Mouse (Mus musculus) CH12.LX (cell line): Measurements from ENCODE around the gene Gm11492. TPM values are rescaled to one million over a fixed set of nuclear protein-coding genes. Genes with fewer than 3 reads are reported as not detected.

Experiments
- DNase-seq: peaks from one replicate; pipeline ENCODE4 v3.0.0-alpha.2; 2013; ENCODE audit errors: extremely low read depth
- H3K27ac ChIP-seq: 2 replicates; pipeline ENCODE4 v1.5.1; 2012; ENCODE audit warnings: low read depth, mild to moderate bottlenecking, control low read depth, moderate library complexity; ENCODE audit not compliant: insufficient read depth
- H3K27me3 ChIP-seq: replicated peaks from 2 replicates; pipeline ENCODE3; 2012; ENCODE audit warnings: inconsistent platforms
- H3K36me3 ChIP-seq, 2 experiments: replicated peaks in 1 of 2; 2 replicates each; pipeline versions ENCODE3 to v1.6.1; 2012; ENCODE audit warnings: inconsistent platforms in 1 of 2, low read length in 1 of 2, mild to moderate bottlenecking in 1 of 2, mixed read lengths in 1 of 2, moderate library complexity in 1 of 2; ENCODE audit not compliant: control insufficient read depth in 1 of 2, insufficient read depth in 1 of 2
- H3K4me1 ChIP-seq, 2 experiments: 2 replicates each; pipeline ENCODE4 v1.6.1; 2012; ENCODE audit warnings: inconsistent platforms in 1 of 2, moderate library complexity in 1 of 2; ENCODE audit not compliant: insufficient read depth in 2 of 2, control insufficient read depth in 1 of 2
- H3K4me2 ChIP-seq: 2 replicates; pipeline ENCODE4 v1.6.1; 2012; ENCODE audit warnings: low read depth, mild to moderate bottlenecking, control low read depth; ENCODE audit not compliant: poor library complexity, insufficient read depth, severe bottlenecking
- H3K4me3 ChIP-seq, 3 experiments: fragments of 150-350 bp in 1 of 3; sonication (generic) in 1 of 3; replicated peaks in 1 of 3; 2 replicates each; pipeline versions ENCODE3 to v1.5.1; 2011 to 2012; ENCODE audit warnings: low read depth in 2 of 3, low read length in 2 of 3, mild to moderate bottlenecking in 2 of 3, moderate library complexity in 2 of 3, control low read depth in 1 of 3, improper control_type of control experiment in 1 of 3, inconsistent platforms in 1 of 3, mixed read lengths in 1 of 3; ENCODE audit not compliant: poor library complexity in 1 of 3
- H3K79me2 ChIP-seq: replicated peaks from 2 replicates; pipeline ENCODE4 v1.6.1; 2012; ENCODE audit warnings: mild to moderate bottlenecking, moderate library complexity; ENCODE audit not compliant: control insufficient read depth, poor library complexity, insufficient read depth, severe bottlenecking; ENCODE audit errors: extremely low read depth
- H3K9ac ChIP-seq: 2 replicates; pipeline ENCODE4 v1.6.1; 2012; ENCODE audit warnings: low read depth, mild to moderate bottlenecking, control low read depth, moderate library complexity; ENCODE audit not compliant: insufficient read depth
- H3K9me3 ChIP-seq: replicated peaks from 2 replicates; pipeline ENCODE3; 2012; ENCODE audit warnings: low read length, inconsistent platforms, mixed read lengths
- BHLHE40 ChIP-seq: IDR thresholded peaks from 2 replicates; pipeline ENCODE4 v1.6.1; 2011; ENCODE audit warnings: mild to moderate bottlenecking, low read depth, low read length, improper control_type of control experiment
- CHD2 ChIP-seq: IDR thresholded peaks from 2 replicates; pipeline ENCODE4 v1.6.1; 2011; ENCODE audit warnings: low read length, improper control_type of control experiment
- E2F4 ChIP-seq: IDR thresholded peaks from 2 replicates; pipeline ENCODE4 v1.6.1; 2011; ENCODE audit warnings: low read depth, low read length, improper control_type of control experiment; ENCODE audit not compliant: insufficient replicate concordance
- ELF1 ChIP-seq: IDR thresholded peaks from 2 replicates; pipeline ENCODE4 v1.6.1; 2014; ENCODE audit warnings: low read depth, mild to moderate bottlenecking, inconsistent platforms, low read length, improper control_type of control experiment
- EP300 ChIP-seq: IDR thresholded peaks from 2 replicates; pipeline ENCODE4 v1.6.1; 2011; ENCODE audit warnings: low read length, improper control_type of control experiment
- ETS1 ChIP-seq: conservative IDR thresholded peaks from 2 replicates; pipeline ENCODE4 v1.6.1; 2012; ENCODE audit warnings: low read depth, mild to moderate bottlenecking, inconsistent platforms, low read length, improper control_type of control experiment, moderate library complexity
- IRF4 ChIP-seq: IDR thresholded peaks from 2 replicates; pipeline ENCODE4 v1.6.1; 2014; ENCODE audit warnings: low read depth, mild to moderate bottlenecking, inconsistent platforms, low read length, improper control_type of control experiment
- MAX ChIP-seq: IDR thresholded peaks from 2 replicates; pipeline ENCODE4 v1.6.1; 2011; ENCODE audit warnings: low read length, improper control_type of control experiment
- MAZ ChIP-seq: IDR thresholded peaks from 2 replicates; pipeline ENCODE4 v1.6.1; 2012; ENCODE audit warnings: low read depth, mild to moderate bottlenecking, inconsistent platforms, low read length, improper control_type of control experiment, moderate library complexity
- NRF1 ChIP-seq: IDR thresholded peaks from 2 replicates; pipeline ENCODE4 v1.6.1; 2014; ENCODE audit warnings: low read depth, mild to moderate bottlenecking, inconsistent platforms, low read length, improper control_type of control experiment, moderate library complexity
- PAX5 ChIP-seq: IDR thresholded peaks from 2 replicates; pipeline ENCODE4 v1.6.1; 2012; ENCODE audit warnings: low read length, inconsistent platforms, mixed read lengths
- POLR2AphosphoS2 ChIP-seq: IDR thresholded peaks from 2 replicates; pipeline ENCODE4 v1.6.1; 2011; ENCODE audit warnings: low read depth, low read length, improper control_type of control experiment
- UBTF ChIP-seq: IDR thresholded peaks from 2 replicates; pipeline ENCODE4 v1.6.1; 2012; ENCODE audit warnings: low read depth, mild to moderate bottlenecking, inconsistent platforms, low read length, improper control_type of control experiment, moderate library complexity
- USF1 ChIP-seq: IDR thresholded peaks from 2 replicates; pipeline ENCODE4 v1.6.1; 2014; ENCODE audit warnings: low read depth, mild to moderate bottlenecking, inconsistent platforms, low read length, improper control_type of control experiment
- ZC3H11A ChIP-seq: IDR thresholded peaks from 2 replicates; pipeline ENCODE4 v1.6.1; 2012; ENCODE audit warnings: low read depth, mild to moderate bottlenecking, inconsistent platforms, low read length, improper control_type of control experiment
- ZMIZ1 ChIP-seq: IDR thresholded peaks from 2 replicates; pipeline ENCODE4 v1.6.1; 2012; ENCODE audit warnings: low read depth, mild to moderate bottlenecking, inconsistent platforms, low read length, improper control_type of control experiment
- ZNF384 ChIP-seq: IDR thresholded peaks from 2 replicates; pipeline ENCODE4 v1.6.1; 2012; ENCODE audit warnings: low read depth, low read length, improper control_type of control experiment, inconsistent platforms
- dilution Hi-C: fragments of 300-500 bp; cut with MboI; formaldehyde crosslinking; loops from 2 replicates; pipeline ENCODE4 v1.14.3; 2020; ENCODE audit warnings: low sequenced_read_pairs; ENCODE audit not compliant: extremely low pct_unique_long_range_greater_than_20kb, extremely low pct_ligation_motif_present
- in situ Hi-C: fragments of 300-500 bp; cut with MboI; formaldehyde crosslinking; loops from 3 replicates; pipeline ENCODE4 v1.14.3; 2019; ENCODE audit warnings: low sequenced_read_pairs, low pct_ligation_motif_present, low pct_unique_long_range_greater_than_20kb, mixed read lengths
- polyA plus RNA-seq: library from polyadenylated mRNA; unstranded; fragments of >175 nt; gene quantifications from 2 replicates; pipeline ENCODE4 v1.2.1, GENCODE M21; 2012; ENCODE audit warnings: low read depth; ENCODE audit not compliant: insufficient read length
- total RNA-seq, 2 experiments: library from RNA; depleted of rRNA; stranded (reverse); fragments of 300-350 nt in 1 of 2; fragments of >200 nt in 1 of 2; gene quantifications; 2 replicates each; pipeline ENCODE4 v1.2.3; 2012 to 2014

Gm11492 gene
- total and polyA plus RNA-seq, 3 experiments: not detected

GRCm38 (mm10) chr11:87542285-87542684 is 24.2 kb upstream of the Gm11492 start:
- H3K27ac ChIP-seq: no peak overlapping the region
- no peak for DNase-seq
- no peaks in the 10 kb centered on the region for H3K36me3 ChIP-seq
- no peak overlapping the region for H3K4me3 ChIP-seq
- H3K79me2 ChIP-seq: no peaks in the 10 kb centered on the region
- H3K27me3 ChIP-seq: no peaks in the 10 kb centered on the region
- in situ Hi-C loops: no loop called here
- peaks cover 2% of the 10 kb centered on the region for H3K9me3 ChIP-seq
- H3K9ac ChIP-seq: no peak overlapping the region
- dilution Hi-C loops: no loop called here
- peaks cover 3 to 17% of the 10 kb centered on the region in 2 experiments; a peak in 3 of 4 replicates for H3K4me1 ChIP-seq
- no peak overlapping the region; the same call in 1 of the 2 replicates for H3K4me2 ChIP-seq
- TF ChIP-seq ZMIZ1 (no peak), BHLHE40 (peak; percentile 46; the same call in 1 of the 2 replicates), MAX (no peak), USF1 (peak; percentile 12; the same call in 1 of the 2 replicates)

GRCm38 (mm10) chr11:87542906-87543305 is 23.5 kb upstream of the Gm11492 start:
- Histone ChIP-seq H3K4me2 (no peak overlapping the region), H3K27me3 (no peaks in the 10 kb centered on the region), H3K9ac (no peak overlapping the region), H3K36me3 (no peaks in the 10 kb centered on the region), H3K79me2 (no peaks in the 10 kb centered on the region), H3K27ac (no peak overlapping the region), H3K4me3 (no peak overlapping the region), H3K9me3 (no peaks in the 10 kb centered on the region), H3K4me1 (peaks cover 3 to 17% of the 10 kb centered on the region in 2 experiments; a peak in 3 of 4 replicates)
- dilution Hi-C loops (no loop called here), in situ Hi-C loops (no loop called here)
- TF ChIP-seq POLR2AphosphoS2 (no peak), CHD2 (no peak), UBTF (no peak), ZC3H11A (no peak), ZMIZ1 (no peak), PAX5 (no peak), EP300 (no peak), ETS1 (no peak), IRF4 (no peak), ZNF384 (no peak), ELF1 (no peak), MAZ (no peak), MAX (no peak), E2F4 (no peak), NRF1 (no peak)
- DNase-seq: no peak
